ENCODE assay signal across 14 mouse cellular contexts in genomic region chr8:70756476-70757040, GRCm38 (mm10). TPM values are rescaled to one million over a fixed set of nuclear protein-coding genes. Genes with fewer than 3 reads are reported as not detected.
DNase-seq lines count a peak whose midpoint lies in the region; ATAC-seq and TF ChIP-seq lines count a peak whose summit lies in the region.
"Had no signal": no experiment of that assay in that cellular context is flagged by ENCODE, and none has a peak within 500 bp of the region (broad histone marks: within the 10 kb centered on the region; RNA-seq: fewer than 3 reads in every experiment).

No protein-coding gene starts in this region.

- DNase-seq in cerebellum, adult 2 months: peak; percentile 15 to 26
- DNase-seq in cerebellum, postnatal 14 days: no peak
- DNase-seq in hindbrain, embryonic 11.5 days (ENCODE audit: low spot score): no peak
- peak; percentile 9 for DNase-seq in neural tube, embryonic 11.5 days (ENCODE audit: low spot score)
- no peak for DNase-seq in neural tube, embryonic 10.5 days (ENCODE audit: extremely low spot score, low spot score)
- DNase-seq in liver, embryonic 13.5 days: peak; percentile 0
- no peak for DNase-seq in urinary bladder, adult 18-20 months (ENCODE audit: low spot score in 2 of 2)
- DNase-seq: thymus, adult 2 months had no signal

- peaks cover 35% of the 10 kb centered on the region for H3K4me1 ChIP-seq in cerebellum, adult 2 months (ENCODE audit: control insufficient read depth, insufficient read depth, low read length)
- H3K4me1 ChIP-seq in hindbrain, embryonic 13.5 days (replicated peaks): peaks cover 65% of the 10 kb centered on the region
- H3K4me1 ChIP-seq in hindbrain, embryonic 11.5 days (replicated peaks; ENCODE audit: control insufficient read depth, insufficient read depth, low read length): peaks cover 2% of the 10 kb centered on the region
- peaks cover 11% of the 10 kb centered on the region for H3K4me1 ChIP-seq in neural tube, embryonic 11.5 days (ENCODE audit: control insufficient read depth, insufficient read depth, low read length)
- H3K4me1 ChIP-seq in liver, embryonic 13.5 days (replicated peaks): peaks cover 66% of the 10 kb centered on the region

- no peak for TF ChIP-seq CTCF in cerebellum, adult 2 months (IDR thresholded peaks at IDR 0.05; ENCODE audit: borderline replicate concordance, insufficient read depth, low read depth, low read length)

- no peaks in the 10 kb centered on the region for H3K27me3 ChIP-seq in cerebellum, adult 2 months (ENCODE audit: control insufficient read depth, insufficient read depth, low read length)
- no peaks in the 10 kb centered on the region for H3K27me3 ChIP-seq in hindbrain, embryonic 13.5 days
- no peaks in the 10 kb centered on the region for H3K27me3 ChIP-seq in hindbrain, embryonic 11.5 days (ENCODE audit: control insufficient read depth, insufficient read depth, low read length)
- no peaks in the 10 kb centered on the region for H3K27me3 ChIP-seq in neural tube, embryonic 11.5 days (ENCODE audit: control insufficient read depth, insufficient read depth, low read length)
- H3K27me3 ChIP-seq in liver, embryonic 13.5 days: no peaks in the 10 kb centered on the region
- H3K27me3 ChIP-seq: embryonic facial prominence, embryonic 12.5 days; megakaryocyte, embryonic 14.5 days had no signal

- no peak for TF ChIP-seq POLR2A in cerebellum, adult 2 months (IDR thresholded peaks at IDR 0.05; ENCODE audit: borderline replicate concordance, insufficient read depth, low read length)

- no peak overlapping the region for H3K4me3 ChIP-seq in cerebellum, adult 2 months (replicated peaks; ENCODE audit: insufficient read depth, low read depth, low read length)
- no peak overlapping the region for H3K4me3 ChIP-seq in hindbrain, embryonic 13.5 days
- no peak overlapping the region for H3K4me3 ChIP-seq in hindbrain, embryonic 11.5 days (ENCODE audit: low read depth, low read length)
- no peak overlapping the region for H3K4me3 ChIP-seq in neural tube, embryonic 11.5 days (ENCODE audit: low read depth, low read length)
- H3K4me3 ChIP-seq in liver, embryonic 13.5 days (replicated peaks): no peak overlapping the region
- H3K4me3 ChIP-seq: embryonic facial prominence, embryonic 12.5 days; heart, adult 2 months; megakaryocyte, embryonic 14.5 days had no signal

- peak overlapping the region; percentile 88; the same call in 1 of the 2 replicates for H3K4me2 ChIP-seq in hindbrain, embryonic 13.5 days
- H3K4me2 ChIP-seq in hindbrain, embryonic 11.5 days (replicated peaks; ENCODE audit: low read depth, low read length): no peak overlapping the region
- no peak overlapping the region for H3K4me2 ChIP-seq in neural tube, embryonic 11.5 days (ENCODE audit: low read depth)
- no peak overlapping the region for H3K4me2 ChIP-seq in liver, embryonic 13.5 days

- H3K27ac ChIP-seq in cerebellum, adult 2 months (ENCODE audit: insufficient read depth, low read length): no peak overlapping the region
- H3K27ac ChIP-seq in hindbrain, embryonic 13.5 days: no peak overlapping the region
- H3K27ac ChIP-seq in hindbrain, embryonic 11.5 days (ENCODE audit: low read depth, low read length): no peak overlapping the region
- H3K27ac ChIP-seq in neural tube, embryonic 11.5 days (ENCODE audit: low read depth, low read length): no peak overlapping the region
- H3K27ac ChIP-seq in liver, embryonic 13.5 days: no peak overlapping the region
- H3K27ac ChIP-seq: embryonic facial prominence, embryonic 12.5 days; heart, adult 2 months; limb, embryonic 10.5 days had no signal

- H3K36me3 ChIP-seq in hindbrain, embryonic 13.5 days: peaks cover 32% of the 10 kb centered on the region
- no peaks in the 10 kb centered on the region for H3K36me3 ChIP-seq in hindbrain, embryonic 11.5 days (ENCODE audit: control insufficient read depth, insufficient read depth, low read length)
- H3K36me3 ChIP-seq in neural tube, embryonic 11.5 days (ENCODE audit: control insufficient read depth, insufficient read depth, low read length): no peaks in the 10 kb centered on the region
- peaks cover 26% of the 10 kb centered on the region for H3K36me3 ChIP-seq in liver, embryonic 13.5 days

- H3K9me3 ChIP-seq in hindbrain, embryonic 13.5 days: no peaks in the 10 kb centered on the region
- no peaks in the 10 kb centered on the region for H3K9me3 ChIP-seq in hindbrain, embryonic 11.5 days (ENCODE audit: control insufficient read depth, low read length)
- H3K9me3 ChIP-seq in neural tube, embryonic 11.5 days (ENCODE audit: control insufficient read depth, low read length): no peaks in the 10 kb centered on the region
- H3K9me3 ChIP-seq in liver, embryonic 13.5 days (replicated peaks): no peaks in the 10 kb centered on the region
- H3K9me3 ChIP-seq: embryonic facial prominence, embryonic 12.5 days; limb, embryonic 10.5 days; megakaryocyte, embryonic 14.5 days had no signal

- no peak for ATAC-seq in hindbrain, embryonic 13.5 days (ENCODE audit: low FRiP score)
- no peak for ATAC-seq in hindbrain, embryonic 11.5 days (ENCODE audit: low FRiP score)
- no peak for ATAC-seq in neural tube, embryonic 11.5 days (ENCODE audit: insufficient read depth, low FRiP score, low TSS enrichment)
- no peak for ATAC-seq in liver, embryonic 13.5 days (ENCODE audit: low read depth)

- H3K9ac ChIP-seq in hindbrain, embryonic 13.5 days: 0 out of 2 replicates have a peak overlapping the region, but pooled peaks have one; percentile 49
- H3K9ac ChIP-seq in hindbrain, embryonic 11.5 days (ENCODE audit: low read depth, low read length): no peak overlapping the region
- H3K9ac ChIP-seq in neural tube, embryonic 11.5 days (ENCODE audit: low read length): no peak overlapping the region
- H3K9ac ChIP-seq in liver, embryonic 13.5 days: no peak overlapping the region
- H3K9ac ChIP-seq: lung, embryonic 14.5 days had no signal

- 64% methylated on average over 6 of the region's 6 CpGs for WGBS in cerebellum, adult 2 months
- 94% methylated on average over 6 of the region's 6 CpGs for WGBS in hindbrain, embryonic 13.5 days
- WGBS in hindbrain, embryonic 11.5 days: 90% methylated on average over 6 of the region's 6 CpGs
- WGBS in neural tube, embryonic 11.5 days: 94% methylated on average over 6 of the region's 6 CpGs
- WGBS in liver, embryonic 13.5 days (ENCODE audit: insufficient replicate concordance): 88% methylated on average over 6 of the region's 6 CpGs

RNA-seq across cellular contexts. Expression of gene Rab3a, which starts 2.1 kb away (rescaled TPM):
- polyA plus RNA-seq in cerebellum, adult 2 months (2012; rRNA removed): 1,156 and 1,176 TPM in 2 replicates
- 352 and 355 TPM in 2 replicates for polyA plus RNA-seq in hindbrain, embryonic 13.5 days (2015; fragmentation: Nextera tagmentation; extraction: Ambion mirVana)
- 91.5 and 94.3 TPM in 2 replicates for polyA plus RNA-seq in hindbrain, embryonic 11.5 days (2014; fragmentation: Nextera tagmentation; extraction: Ambion mirVana)
- polyA plus RNA-seq in neural tube, embryonic 11.5 days (2014; fragmentation: Nextera tagmentation; extraction: Ambion mirVana): 97.9 and 111 TPM in 2 replicates
- 2.7 and 3.9 TPM in 2 replicates for polyA plus RNA-seq in liver, embryonic 13.5 days (2015; fragmentation: Nextera tagmentation; extraction: Ambion mirVana)

RNA-seq across cellular contexts. Expression of gene Mpv17l2, which starts 4.2 kb away (rescaled TPM):
- 81.1 and 83.4 TPM in 2 replicates for polyA plus RNA-seq in cerebellum, adult 2 months (2012; rRNA removed)
- 40.8 and 44.5 TPM in 2 replicates for polyA plus RNA-seq in hindbrain, embryonic 13.5 days (2015; fragmentation: Nextera tagmentation; extraction: Ambion mirVana)
- polyA plus RNA-seq in hindbrain, embryonic 11.5 days (2014; fragmentation: Nextera tagmentation; extraction: Ambion mirVana): 38.7 and 40.6 TPM in 2 replicates
- 40.7 and 41.3 TPM in 2 replicates for polyA plus RNA-seq in neural tube, embryonic 11.5 days (2014; fragmentation: Nextera tagmentation; extraction: Ambion mirVana)
- 45.6 and 50.4 TPM in 2 replicates for polyA plus RNA-seq in liver, embryonic 13.5 days (2015; fragmentation: Nextera tagmentation; extraction: Ambion mirVana)

RNA-seq across cellular contexts. Expression of gene Pik3r2, which starts 20.0 kb away (rescaled TPM):
- polyA plus RNA-seq in cerebellum, adult 2 months (2012; rRNA removed): 150 and 158 TPM in 2 replicates
- 90.0 and 94.1 TPM in 2 replicates for polyA plus RNA-seq in hindbrain, embryonic 13.5 days (2015; fragmentation: Nextera tagmentation; extraction: Ambion mirVana)
- polyA plus RNA-seq in hindbrain, embryonic 11.5 days (2014; fragmentation: Nextera tagmentation; extraction: Ambion mirVana): 31.5 and 36.5 TPM in 2 replicates
- polyA plus RNA-seq in neural tube, embryonic 11.5 days (2014; fragmentation: Nextera tagmentation; extraction: Ambion mirVana): 52.4 and 54.7 TPM in 2 replicates
- polyA plus RNA-seq in liver, embryonic 13.5 days (2015; fragmentation: Nextera tagmentation; extraction: Ambion mirVana): 18.0 and 18.2 TPM in 2 replicates

RNA-seq across cellular contexts. Expression of gene Pde4c, which starts 33.0 kb away (rescaled TPM):
- polyA plus RNA-seq in cerebellum, adult 2 months (2012; rRNA removed): 2.5 and 3.0 TPM in 2 replicates
- 0.14 and 0.23 TPM in 2 replicates for polyA plus RNA-seq in hindbrain, embryonic 13.5 days (2015; fragmentation: Nextera tagmentation; extraction: Ambion mirVana)
- polyA plus RNA-seq in hindbrain, embryonic 11.5 days (2014; fragmentation: Nextera tagmentation; extraction: Ambion mirVana): 0.09 TPM in 1 of 2 replicates, not detected in the other
- 0.42 TPM in 1 of 2 replicates, not detected in the other for polyA plus RNA-seq in neural tube, embryonic 11.5 days (2014; fragmentation: Nextera tagmentation; extraction: Ambion mirVana)
- polyA plus RNA-seq in liver, embryonic 13.5 days (2015; fragmentation: Nextera tagmentation; extraction: Ambion mirVana): 0.40 and 0.43 TPM in 2 replicates

RNA-seq across cellular contexts. Expression of gene Gm3336, which starts 38.2 kb away (rescaled TPM):
- 0.13 TPM in 1 of 2 replicates, not detected in the other for polyA plus RNA-seq in cerebellum, adult 2 months (2012; rRNA removed)
- polyA plus RNA-seq in hindbrain, embryonic 13.5 days (2015; fragmentation: Nextera tagmentation; extraction: Ambion mirVana): not detected in 2 replicates
- not detected in 2 replicates for polyA plus RNA-seq in hindbrain, embryonic 11.5 days (2014; fragmentation: Nextera tagmentation; extraction: Ambion mirVana)
- not detected in 2 replicates for polyA plus RNA-seq in neural tube, embryonic 11.5 days (2014; fragmentation: Nextera tagmentation; extraction: Ambion mirVana)
- polyA plus RNA-seq in liver, embryonic 13.5 days (2015; fragmentation: Nextera tagmentation; extraction: Ambion mirVana): 0.14 TPM in 1 of 2 replicates, not detected in the other
- polyA plus RNA-seq: embryonic facial prominence, embryonic 12.5 days; heart, adult 2 months; limb, embryonic 10.5 days; lung, embryonic 14.5 days had no signal

Comparison
In these comparisons a context has a peak if more than half of its experiments do, and no peak if none do; other contexts are left out.
1. DNase-seq: peak in cerebellum, adult 2 months (2 of 2), neural tube, embryonic 11.5 days (single experiment) and liver, embryonic 13.5 days (single experiment); none in cerebellum, postnatal 14 days (0 of 2), hindbrain, embryonic 11.5 days (single experiment), neural tube, embryonic 10.5 days (single experiment) and urinary bladder, adult 18-20 months (0 of 2).
2. RNA of gene Rab3a, which starts 2.1 kb away (polyA plus RNA-seq): 1,156 to 1,176 TPM in cerebellum, adult 2 months, 352 to 355 TPM in hindbrain, embryonic 13.5 days, 97.9 to 111 TPM in neural tube, embryonic 11.5 days and 91.5 to 94.3 TPM in hindbrain, embryonic 11.5 days; 2.7 to 3.9 TPM in liver, embryonic 13.5 days; every median in the first group is over 10 times any median in the second.